Mouse (Mus musculus) frontal cortex, adult 2 months (tissue): ENCODE measurements at regions not wholly inside any gene's neighbourhood (a gene's known extent, or its start where the extent isn't known, plus 50 kb on each side); places are given as distances from the start of the nearest gene placed in this dataset.

Experiments
- DNase-seq, 2 experiments: peaks; one replicate each; pipeline ENCODE4 v3.0.0; 2022; ENCODE audit warnings: low spot score in 1 of 2; ENCODE audit errors: extremely low spot score in 1 of 2

GRCm38 (mm10) chr1:151263372-151263771, 53.4 kb downstream of the Gm47996 start:
- DNase-seq: no peak

- DNase-seq: no peak
These were observed 53.9 kb downstream of the Gm47996 start for GRCm38 (mm10) chr1:151263830-151264229.

- DNase-seq: no peak
These were observed 54.9 kb downstream of the Gm47996 start for GRCm38 (mm10) chr1:151264789-151265188.

DNA sequence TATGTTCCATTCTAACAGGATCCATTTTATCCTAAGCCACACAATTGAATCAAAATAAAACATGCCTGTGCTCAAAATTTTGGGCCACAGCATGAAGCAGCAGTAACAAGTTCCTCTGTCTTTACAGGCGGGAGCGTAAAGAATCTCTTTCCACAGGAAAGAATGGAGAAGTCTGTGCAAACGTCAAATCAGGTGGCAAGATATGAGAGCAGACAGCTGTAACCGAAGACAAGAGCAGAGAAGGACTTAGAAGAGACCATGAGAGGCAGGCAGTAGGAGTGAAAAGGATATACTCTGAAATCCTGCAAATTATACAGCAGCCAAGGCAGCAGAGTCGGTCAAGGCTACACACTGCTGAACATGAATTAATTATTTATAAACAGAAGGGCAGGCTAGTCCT, 55.7 kb downstream of the Gm47996 start:
- DNase-seq: no peak

GRCm38 (mm10) chr1:151266703-151267102, 56.8 kb downstream of the Gm47996 start:
- DNase-seq: no peak

GRCm38 (mm10) chr1:151270691-151271090, 60.8 kb downstream of the Gm47996 start:
- no peak for DNase-seq

GRCm38 (mm10) chr1:151274306-151274705, 64.4 kb downstream of the Gm47996 start:
- DNase-seq: no peak

- no peak for DNase-seq
These were observed 65.7 kb downstream of the Gm47996 start for GRCm38 (mm10) chr1:151275581-151275980.

- no peak for DNase-seq
These were observed 64.3 kb upstream of the Ivns1abp start for GRCm38 (mm10) chr1:151279955-151280354.

- no peak for DNase-seq
These were observed 59.2 kb upstream of the Ivns1abp start for GRCm38 (mm10) chr1:151285045-151285444.

- peak; percentile 12 to 25 for DNase-seq
These were observed 56.8 kb upstream of the Ivns1abp start for GRCm38 (mm10) chr1:151287451-151287850.

DNA sequence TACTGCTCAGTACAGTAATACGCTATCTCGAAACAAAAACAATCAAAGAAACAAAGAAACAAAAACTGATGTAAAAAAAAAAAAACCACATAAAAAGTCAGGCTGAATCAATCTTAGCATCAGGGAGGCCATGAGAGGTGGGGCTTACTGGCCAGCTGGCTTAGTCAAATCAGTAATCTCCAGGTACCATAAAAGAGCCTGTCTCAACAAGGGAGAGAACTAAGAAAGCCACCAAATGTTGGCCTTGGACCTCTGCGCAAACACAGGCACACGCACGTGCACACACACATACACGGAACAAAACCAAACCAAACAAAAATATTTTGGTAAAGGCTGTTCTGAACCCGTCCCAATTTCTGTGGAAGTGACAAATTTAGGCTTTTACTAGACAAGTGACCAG, 55.2 kb upstream of the Ivns1abp start:
- no peak for DNase-seq

DNA sequence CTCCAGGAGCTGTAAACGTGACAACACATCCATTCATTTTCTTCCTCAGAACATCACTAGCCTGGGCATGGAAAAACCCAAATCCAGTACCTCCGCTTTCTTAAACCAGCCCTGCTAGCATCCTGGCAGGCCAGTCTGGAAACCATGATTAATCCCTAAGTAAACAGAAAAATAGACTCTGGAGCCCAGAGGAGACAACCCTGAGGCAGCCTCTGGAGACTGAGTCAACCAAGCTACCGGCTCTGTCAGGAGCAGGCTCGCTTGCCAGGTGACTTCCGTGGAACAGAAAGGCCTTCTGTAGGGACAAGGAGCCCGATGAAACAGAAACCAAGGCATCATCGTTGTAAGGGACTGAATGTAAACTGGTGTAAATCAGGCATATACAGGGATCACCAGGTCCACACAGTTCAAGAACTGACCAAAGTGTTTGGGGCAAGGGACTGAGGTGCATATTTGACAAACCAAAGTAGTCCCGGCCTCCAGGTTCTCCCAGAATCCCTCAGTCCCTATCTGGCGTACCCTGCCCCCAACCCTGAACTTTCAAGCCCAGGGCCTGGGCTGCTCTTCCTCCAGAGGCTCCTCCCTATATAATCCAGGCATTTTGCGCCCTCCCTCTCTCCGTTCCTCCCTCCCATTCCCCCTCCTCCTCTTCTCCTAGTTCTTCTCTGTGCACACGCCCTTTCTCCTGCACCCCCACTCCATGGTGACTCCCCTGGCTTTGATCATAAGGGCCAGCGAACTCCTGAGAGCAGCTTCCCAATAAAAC, 54.6 kb upstream of the Ivns1abp start:
- no peak for DNase-seq

GRCm38 (mm10) chr1:151293311-151294050, 50.8 kb upstream of the Ivns1abp start:
- DNase-seq: no peak
